Mouse (Mus musculus): ENCODE measurements around the gene Nuak1. TPM values are rescaled to one million over a fixed set of nuclear protein-coding genes. Genes with fewer than 3 reads are reported as not detected.
A peak's percentile ranks its signal among the peaks of the same experiment; 100 is the strongest.

The Nuak1 gene
- total RNA-seq, 2 experiments from 2014 or later = 25.0 to 28.4 TPM

DNA sequence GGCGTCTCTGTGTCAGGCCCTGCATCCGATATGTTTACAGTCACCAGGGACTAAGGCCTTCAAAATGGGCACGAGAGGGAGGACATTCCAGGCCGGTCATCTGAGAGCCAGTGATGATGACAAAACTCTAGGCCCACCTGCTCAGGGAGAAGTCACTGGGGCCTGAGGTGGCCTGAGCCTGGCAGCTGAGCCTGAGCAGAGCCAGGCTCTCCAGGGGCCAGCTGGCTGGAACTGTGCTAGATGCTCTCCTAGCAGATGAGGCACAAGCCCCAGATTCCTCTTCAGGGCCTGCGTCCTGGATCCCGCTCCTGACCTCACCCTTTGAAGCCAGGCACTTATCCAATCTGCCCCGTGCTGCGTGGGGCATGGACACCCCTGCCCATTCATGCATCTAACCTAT is 9.3 kb upstream of the Nuak1 start:
- DNase-seq (ENCODE audit: low spot score) = peak; percentile 56

DNA sequence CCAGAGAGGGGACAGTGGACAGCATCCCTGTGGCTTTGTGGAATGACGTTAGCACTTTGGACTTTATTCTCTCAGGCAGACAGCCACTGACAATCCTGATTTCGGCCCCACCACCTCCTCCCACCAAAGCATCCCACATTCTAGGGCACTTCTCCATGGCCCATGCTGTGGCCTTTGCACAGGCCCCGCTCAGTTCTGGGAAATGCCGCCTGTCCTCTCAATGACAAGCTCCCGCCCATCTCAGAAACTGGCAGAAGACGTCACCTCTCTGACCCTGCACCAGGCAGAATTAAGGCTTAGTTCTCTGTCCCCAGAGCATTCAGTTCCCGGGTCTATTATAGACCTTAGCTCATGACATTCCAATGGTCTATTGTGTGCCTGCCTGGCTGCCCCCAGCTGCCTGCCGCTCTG is 7.0 kb upstream of the Nuak1 start:
- DNase-seq (ENCODE audit: low spot score) = no peak

DNA sequence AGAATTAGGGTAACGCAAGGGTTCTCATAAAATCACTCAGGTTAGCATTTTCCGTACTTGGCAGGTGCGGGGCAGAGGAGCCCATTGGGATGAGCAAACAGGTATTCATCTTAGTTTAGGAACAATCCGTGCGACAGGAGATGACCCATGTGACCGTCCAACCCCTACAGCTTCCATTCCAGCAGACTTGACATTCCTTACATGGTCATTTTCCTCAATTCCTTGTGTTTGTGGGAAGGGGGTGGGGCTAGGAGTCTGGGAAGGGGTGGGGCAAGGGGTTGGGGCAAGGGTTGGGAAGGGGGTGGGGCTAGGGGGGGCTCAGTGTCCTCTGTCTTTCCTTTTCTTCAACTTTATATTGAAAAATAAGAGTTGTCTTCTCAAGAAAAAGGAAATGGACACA is 6.3 kb upstream of the Nuak1 start:
- no peak for DNase-seq (ENCODE audit: low spot score)

DNA sequence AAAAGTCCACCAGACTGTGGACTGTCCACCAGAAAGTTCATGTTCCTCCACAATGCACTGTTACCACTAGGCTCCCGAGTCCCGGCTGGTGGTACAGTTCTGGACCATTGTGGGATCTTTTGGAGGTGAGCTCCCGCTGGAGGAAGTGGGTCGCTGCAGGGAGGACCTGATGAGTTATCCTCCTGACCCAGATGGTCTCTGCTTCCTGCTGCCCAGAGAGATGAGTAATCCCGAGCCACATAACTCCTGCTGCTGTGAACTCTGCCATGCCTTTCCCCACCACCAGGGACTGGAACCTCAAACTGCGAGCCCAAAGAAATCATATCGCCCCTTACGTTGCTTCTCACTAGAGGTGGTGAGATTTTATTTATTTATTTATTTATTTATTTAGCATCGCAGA is 4.0 kb upstream of the Nuak1 start:
- no peak for DNase-seq (ENCODE audit: low spot score)

DNA sequence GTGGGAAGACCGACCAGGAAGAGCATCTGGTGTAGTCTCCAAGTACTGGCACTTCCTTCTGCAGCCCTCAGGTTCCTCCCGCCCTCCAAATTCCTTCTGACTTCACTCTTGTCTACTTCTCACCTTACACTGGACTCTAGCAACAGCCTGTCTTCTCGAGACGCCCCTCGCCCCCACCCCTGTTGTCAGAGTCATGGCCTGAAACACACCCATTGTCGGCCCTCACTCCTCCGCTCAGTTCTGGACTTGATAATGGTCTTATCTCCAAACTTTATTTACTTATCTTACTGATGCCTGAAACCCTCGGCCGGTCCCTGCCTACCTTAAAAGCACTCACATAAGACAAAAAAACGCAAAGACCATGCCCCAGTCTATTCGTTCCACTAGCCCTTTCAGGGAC is 1.4 kb upstream of the Nuak1 start:
- no peak for DNase-seq (ENCODE audit: low spot score)

DNA sequence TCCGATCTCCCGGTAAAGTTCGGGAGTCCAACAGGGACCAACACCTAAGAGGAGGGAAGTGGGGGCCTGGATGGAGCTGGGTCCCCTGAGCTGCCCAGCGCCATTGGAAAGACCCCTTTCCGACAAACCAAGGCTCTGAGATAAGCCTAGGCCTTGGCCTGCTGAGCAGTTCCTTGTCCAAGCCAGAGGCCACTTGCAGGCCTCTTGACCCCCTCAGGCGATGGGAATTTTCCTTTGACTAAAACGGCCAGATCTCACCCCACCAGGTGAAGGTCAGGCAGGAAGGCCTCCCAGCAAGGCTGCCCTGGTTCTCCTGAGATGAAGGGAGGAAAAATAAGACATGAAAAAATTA is 1.0 kb upstream of the Nuak1 start:
- no peak for DNase-seq (ENCODE audit: low spot score)

DNA sequence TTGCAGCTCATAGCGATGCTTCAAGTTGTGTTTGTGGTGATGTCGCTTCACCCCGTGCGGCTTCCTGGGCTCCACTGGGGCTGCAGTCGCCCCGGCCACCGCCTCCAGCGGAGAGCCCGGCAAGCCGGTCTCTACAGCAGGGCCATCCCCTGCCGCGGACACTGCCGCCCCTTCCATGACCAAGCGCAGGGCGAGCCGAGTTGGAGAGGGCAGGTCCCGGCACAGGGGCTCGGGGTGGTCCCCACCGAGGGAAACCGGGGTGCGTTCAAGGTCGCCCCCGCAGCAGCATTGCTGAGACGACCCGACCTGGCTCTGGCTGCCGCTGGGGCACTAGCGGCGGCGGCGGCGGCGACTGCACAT is 236 bp downstream of the Nuak1 start:
- DNase-seq (ENCODE audit: low spot score) = no peak

DNA sequence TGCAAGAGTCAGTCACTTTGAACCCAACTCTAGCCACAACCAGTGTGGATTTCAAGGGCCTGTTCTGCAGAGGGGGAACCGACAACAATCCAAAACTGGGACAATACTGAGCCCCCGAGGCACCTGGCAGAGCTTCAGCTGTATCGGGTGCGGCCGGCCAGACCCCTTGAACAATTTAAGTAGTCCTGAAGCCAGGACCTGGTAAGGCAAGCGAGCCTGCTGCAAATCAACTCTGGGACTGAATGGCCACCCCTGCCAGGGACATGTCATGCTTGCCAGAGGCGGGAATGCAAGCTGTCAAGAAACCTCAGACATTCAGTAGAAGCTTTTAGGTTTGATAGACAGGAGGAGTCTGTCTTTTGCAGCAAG is 1.2 kb downstream of the Nuak1 start:
- no peak for DNase-seq (ENCODE audit: low spot score)

DNA sequence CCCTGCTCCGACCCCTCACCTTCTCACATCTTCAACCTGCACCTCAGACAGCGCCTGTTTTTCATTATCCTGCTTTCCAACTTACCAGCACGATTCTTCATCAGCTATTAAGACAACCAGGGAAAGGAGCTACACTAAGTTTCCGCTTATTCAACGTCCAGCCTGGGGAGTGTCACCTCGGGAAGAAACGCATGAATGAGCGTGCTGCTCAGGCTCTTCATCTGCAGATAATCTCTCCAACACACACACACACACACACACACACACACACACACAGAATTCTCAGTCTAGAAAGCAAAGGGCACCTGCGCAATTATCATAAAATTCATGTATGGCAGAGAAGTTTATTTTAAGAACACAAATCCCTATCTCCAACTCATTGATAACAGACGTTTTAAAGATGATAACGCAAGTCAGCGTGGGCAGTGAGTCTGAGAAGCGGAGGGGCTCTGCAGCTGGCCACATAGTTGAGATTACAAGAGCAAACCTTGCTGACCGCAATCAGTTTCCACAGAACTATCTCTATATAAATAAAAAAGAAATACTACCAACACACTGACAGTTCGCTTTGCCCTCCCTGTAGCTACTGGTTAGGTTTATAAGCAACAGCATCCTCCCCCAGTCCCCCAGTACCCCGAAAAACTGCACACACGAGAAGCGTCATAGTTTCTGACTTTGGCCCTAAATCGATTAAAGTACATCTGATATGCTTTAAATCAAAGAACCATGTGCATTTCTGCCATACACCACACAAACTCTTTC is 1.8 kb downstream of the Nuak1 start:
- DNase-seq (ENCODE audit: low spot score) = no peak

DNA sequence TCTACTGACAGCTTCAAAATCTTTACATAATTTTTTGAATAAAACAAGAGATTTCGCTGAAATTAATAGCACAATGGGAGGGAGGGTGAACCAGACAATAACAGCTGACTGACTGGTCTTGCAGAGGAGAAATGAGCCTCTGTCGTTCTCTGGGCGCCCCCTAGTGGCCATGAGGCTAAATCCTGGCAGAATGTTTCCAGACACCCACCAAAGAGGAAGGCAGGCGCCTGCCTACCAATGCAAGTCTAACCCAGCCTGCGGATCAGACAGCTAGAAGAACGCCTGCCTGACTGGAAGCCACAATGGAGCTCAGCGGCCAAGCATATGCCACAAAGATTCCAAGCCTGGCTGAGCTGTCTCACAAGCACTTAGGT is 2.4 kb downstream of the Nuak1 start:
- peak; percentile 95 for DNase-seq (ENCODE audit: low spot score)

DNA sequence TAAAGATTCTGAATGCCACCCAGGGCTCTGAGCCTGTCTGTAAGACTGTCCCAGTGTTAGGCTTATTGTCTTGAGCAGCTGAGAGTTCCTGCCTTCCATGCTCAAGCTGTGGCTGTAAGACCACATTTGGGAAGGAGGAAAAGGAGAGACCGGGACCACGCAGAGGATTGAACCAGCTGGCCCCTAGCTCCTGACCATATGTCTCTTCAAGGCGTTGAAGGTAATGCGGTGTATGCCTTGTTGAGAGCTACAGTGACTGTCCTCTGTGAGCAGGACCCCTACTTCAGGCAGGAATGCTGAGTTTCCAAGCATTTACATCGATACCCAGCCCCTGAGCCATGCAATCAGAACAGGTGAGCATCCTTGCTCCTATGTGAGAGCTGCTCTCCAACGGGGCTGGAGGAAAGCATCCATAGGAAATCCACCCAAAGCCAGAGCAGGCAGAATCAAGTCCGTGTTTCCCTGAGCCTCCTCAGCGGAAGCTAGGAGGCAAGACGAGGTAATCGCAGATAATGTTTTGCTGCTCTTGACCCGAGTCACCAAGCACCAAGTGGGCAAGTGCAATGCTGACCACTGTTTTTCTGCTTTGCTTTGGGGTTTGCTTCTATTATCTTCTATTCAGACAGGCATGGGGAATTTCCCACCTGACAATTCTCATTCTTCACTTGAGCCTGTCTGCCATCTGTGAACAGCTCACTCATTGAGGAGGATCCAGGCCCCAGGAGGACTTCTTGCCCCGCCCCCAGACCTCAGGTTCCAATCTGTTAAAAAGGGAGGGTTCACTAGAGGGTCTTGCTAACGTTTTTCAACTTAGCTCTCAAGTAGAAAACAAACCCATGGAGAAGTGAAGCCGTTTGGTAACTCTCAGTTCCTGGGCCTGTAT is 3.0 kb downstream of the Nuak1 start:
- DNase-seq (ENCODE audit: low spot score) = no peak

DNA sequence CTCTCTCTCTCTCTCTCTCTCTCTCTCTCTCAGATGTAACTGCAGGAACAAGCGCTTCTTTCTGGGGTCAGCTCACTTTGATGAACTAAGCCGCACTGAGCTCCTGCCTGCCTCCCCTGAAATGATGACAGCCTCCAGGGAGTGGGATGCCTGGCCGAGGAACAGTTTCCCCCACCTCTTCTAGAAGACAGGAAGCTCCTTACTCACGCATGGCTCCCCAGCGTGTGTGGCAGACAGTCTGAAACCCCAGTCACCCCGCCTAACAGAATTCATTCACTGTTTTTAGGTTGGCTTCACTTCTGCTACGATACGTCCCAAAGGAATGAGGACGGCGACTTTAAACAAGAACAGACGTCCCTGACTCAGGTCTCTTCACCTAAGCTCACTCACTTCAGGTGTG is 4.5 kb downstream of the Nuak1 start:
- DNase-seq (ENCODE audit: low spot score) = no peak

DNA sequence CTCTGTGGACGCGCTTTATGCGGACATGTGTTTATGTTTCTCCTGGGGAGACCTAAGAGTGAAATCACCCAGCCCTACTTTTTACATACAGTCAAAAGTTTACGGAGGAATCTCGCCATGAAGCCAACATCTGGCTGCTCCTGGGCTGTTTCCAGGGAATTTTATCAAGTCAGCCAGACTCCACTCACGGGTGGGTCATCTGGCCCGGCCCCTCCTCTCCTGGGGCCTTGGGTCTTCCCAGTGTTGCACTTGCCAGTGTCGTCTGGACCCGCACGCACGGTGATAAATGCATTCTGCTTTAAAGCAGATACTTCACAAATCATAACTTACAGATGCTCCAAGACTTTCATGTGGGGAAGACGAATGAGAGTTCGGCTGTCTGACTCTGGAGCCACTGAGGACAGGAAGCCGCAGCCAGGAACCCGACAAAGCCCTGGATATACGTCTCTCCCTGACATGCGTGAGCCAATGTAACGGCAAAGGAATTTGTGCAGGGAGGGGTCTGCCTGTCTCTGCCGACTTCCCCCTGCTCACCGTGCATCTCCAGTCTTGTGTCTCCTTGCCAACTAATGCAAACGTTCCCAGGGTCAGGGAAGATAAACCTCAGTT is 7.1 kb downstream of the Nuak1 start:
- no peak for DNase-seq (ENCODE audit: low spot score)

DNA sequence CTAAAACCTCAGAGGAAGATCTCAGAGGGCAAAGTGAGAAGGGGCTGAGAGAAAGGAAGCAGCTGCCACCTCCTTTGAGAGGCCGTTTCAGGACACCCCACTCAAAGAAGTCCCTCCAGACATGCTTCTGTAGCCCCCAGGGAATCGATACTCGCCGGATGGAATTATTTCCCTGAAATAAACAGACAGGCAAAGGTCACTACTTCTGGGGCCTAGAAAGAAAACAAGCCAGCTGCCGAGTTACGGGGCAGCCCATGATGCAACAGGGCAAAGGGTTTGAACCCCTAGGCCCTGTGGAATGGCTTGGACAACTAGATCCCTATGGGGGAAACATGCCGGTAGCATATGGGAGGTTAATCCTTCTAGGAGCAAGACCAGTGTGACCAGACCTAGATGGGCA is 16.0 kb downstream of the Nuak1 start:
- no peak for DNase-seq (ENCODE audit: low spot score)

DNA sequence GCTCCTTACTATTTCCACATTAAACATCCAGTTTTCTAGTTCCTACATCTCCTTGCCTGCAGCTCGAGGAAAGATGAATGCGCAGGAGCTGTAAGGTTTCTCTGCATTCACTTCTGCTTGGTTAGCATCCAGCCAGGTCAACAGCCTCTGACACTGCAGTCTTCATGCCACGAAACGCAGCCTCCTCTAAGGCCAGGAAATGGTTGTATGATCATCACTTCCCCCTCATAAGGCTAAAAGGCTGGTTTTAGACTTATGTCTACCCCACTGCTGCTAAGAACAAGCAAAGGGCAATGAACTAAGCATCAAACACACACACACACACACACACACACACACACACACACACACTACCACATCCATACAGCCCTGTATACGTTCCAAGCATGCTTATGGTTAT is 16.5 kb downstream of the Nuak1 start:
- no peak for DNase-seq (ENCODE audit: low spot score)

DNA sequence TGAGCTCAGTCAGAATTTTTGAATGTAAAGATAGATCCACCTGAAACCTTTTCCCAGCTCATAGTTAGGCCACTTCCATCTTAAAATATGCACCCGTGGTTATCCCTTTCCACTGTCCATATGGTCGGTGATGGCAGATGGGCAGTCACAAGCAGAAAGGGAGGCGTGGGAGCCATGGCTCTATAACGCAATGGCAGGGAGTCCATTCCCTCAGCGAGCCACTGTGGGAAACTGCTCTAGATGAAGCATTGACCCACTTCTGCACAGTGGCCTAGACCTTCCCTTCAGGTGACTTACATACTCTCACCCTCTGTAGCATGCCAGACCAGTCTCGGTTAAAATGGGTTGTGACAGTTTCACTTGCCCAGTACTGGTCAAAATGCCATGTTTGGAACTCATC is 19.8 kb downstream of the Nuak1 start:
- no peak for DNase-seq (ENCODE audit: low spot score)

DNA sequence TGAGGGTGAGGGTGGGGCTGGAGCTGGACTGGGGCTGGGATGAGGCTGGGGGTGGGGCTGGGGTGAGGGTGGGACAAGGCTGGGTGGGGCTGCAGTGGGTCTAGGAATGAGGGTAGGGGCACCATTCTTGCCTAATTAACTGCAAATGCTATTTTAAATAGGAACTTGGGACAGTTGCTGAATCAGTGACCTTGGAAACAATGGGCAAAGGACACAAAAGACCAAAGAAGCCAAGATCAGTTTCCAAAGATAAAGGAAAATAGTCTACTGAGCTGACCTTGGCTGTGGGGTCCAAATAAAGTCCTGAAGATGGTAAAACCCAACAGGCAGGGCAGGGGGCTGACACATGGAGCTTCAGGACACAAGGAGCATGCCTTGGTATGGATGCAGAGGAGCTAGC is 22.0 kb downstream of the Nuak1 start:
- DNase-seq (ENCODE audit: low spot score) = no peak

DNA sequence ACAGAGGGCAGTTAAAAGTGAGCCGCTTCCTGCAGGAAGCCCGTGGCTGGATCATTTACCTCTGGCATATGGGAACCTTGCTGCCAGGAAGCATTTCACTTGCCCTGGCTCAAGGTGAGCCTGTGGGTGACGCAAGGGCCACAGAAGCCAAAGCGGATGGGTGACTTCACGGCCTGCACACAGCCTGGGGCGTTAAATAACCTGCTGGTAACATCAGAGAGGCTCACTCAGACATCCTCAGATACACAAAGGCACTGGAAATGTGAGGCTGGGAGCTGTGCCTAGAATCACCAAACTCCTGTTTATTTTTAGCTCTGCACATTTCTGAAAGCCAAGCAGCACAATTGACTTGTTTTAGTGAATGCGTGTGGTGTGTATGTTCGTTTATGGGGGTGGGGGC is 23.6 kb downstream of the Nuak1 start:
- no peak for DNase-seq (ENCODE audit: low spot score)

DNA sequence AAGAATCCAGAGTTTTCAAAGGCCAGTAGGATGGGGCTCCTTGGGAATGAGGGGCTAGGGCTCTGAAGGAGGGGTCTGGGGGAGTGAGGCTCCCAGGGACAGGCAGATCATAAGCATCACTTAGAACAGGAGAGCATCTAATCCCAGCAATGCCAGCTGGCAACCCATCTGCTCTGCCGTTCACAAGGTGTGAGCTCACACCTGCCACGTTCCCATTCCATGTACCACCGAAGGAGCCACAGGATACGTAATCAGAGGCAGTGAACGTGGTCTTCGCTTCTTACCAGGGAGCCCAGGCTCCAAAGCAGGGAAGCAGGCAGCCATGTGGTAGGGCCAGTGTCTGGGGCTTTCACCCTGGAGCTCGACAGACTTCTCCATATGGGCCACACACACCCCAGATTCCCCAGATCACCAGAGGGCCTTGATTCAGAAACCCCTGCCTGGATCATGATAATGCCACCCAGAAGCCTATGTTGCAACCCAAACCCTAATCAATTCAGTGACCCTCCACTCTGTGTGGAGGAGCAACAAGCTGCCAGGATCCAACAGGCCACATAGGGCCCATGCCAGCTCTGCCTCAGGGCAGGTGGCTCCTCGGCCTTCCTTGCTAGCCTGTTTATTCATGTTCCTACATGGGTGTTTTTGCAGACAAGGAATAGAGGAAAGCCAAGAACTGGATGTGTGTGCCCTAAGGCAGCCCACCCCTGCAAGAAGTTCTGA is 25.3 kb downstream of the Nuak1 start:
- no peak for DNase-seq (ENCODE audit: low spot score)

DNA sequence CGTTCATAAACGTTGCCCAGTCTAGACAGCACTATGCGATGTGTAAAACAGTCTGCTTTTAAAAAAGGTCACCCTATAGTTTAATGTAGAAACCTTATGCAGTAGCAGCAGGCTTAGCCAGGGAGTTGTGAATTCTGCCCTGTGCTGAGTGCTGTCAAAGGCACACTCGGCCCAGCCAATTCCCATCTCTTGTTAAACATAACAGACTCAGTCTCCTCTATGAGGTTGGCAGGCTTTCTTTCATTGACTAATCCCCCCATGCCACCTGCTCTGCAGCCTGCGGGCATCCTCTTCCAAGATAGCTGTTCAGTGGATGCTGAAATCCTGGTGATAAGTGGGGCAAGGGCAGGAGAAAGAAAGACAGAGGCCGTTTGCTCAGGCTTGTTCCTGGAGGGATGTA is 27.1 kb downstream of the Nuak1 start:
- DNase-seq (ENCODE audit: low spot score) = no peak

DNA sequence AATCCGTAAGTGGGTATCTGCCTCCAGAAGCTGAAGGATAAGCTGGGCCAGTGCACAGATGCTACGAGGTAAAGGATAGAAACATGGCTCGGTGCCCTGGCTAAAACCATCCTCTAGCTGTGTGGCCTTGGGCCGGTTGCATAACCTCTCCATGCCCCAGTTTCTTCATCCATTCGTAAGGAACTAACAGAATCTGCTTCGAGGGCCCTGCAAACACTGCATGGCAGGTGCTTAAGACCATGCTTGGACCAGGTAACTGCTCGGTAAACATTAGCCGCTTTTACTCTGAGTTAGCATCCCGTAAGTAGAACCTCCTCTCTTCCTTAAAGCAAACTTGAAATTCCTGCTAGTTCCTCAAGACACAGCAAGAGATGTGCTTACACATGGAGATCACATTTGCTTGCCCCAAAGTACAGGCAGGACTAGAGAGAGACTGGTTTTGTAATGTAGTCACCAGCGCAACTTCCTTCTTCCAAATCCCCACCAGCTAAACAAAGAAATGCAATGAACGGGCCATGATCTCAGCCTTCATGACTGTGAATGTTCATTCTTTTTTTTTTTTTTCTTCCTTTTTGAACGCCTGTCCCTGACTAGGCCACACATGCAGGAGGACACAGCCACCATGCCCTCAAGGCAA is 28.0 kb downstream of the Nuak1 start:
- DNase-seq (ENCODE audit: low spot score) = no peak

All from gastrocnemius, adult 18-20 months (tissue).